Mouse (Mus musculus) midbrain, embryonic 16.5 days (tissue): ENCODE measurements around the gene Prdm8. TPM values are rescaled to one million over a fixed set of nuclear protein-coding genes. Genes with fewer than 3 reads are reported as not detected.

ENCODE experiments used
- ATAC-seq: fragments of 200-750 bp; cut with Nextera tagmentation; 2 replicates; pipeline ENCODE4 v1.8.0; 2017; ENCODE audit warnings: moderate TSS enrichment
- H3K27ac ChIP-seq: fragments of 300-500 bp; sonication (generic); 2 replicates; pipeline ENCODE4 v1.5.1; 2014; ENCODE audit warnings: mild to moderate bottlenecking, low read length, mixed read lengths
- H3K27me3 ChIP-seq: fragments of 300-500 bp; sonication (generic); 2 replicates; pipeline ENCODE4 v1.6.1; 2014; ENCODE audit warnings: low read depth, low read length, mixed read lengths; ENCODE audit not compliant: control insufficient read depth, insufficient read depth
- H3K36me3 ChIP-seq: fragments of 300-500 bp; sonication (generic); 2 replicates; pipeline ENCODE4 v1.6.1; 2014; ENCODE audit warnings: mild to moderate bottlenecking, low read length, moderate library complexity, mixed read lengths; ENCODE audit not compliant: control insufficient read depth, insufficient read depth
- H3K4me1 ChIP-seq: fragments of 300-500 bp; sonication (generic); 2 replicates; pipeline ENCODE4 v1.6.1; 2014; ENCODE audit warnings: mild to moderate bottlenecking, low read length, mixed read lengths; ENCODE audit not compliant: control insufficient read depth, insufficient read depth
- H3K4me2 ChIP-seq: fragments of 300-500 bp; sonication (generic); 2 replicates; pipeline ENCODE4 v1.6.1; 2014; ENCODE audit warnings: mild to moderate bottlenecking, low read length, mixed read lengths
- H3K4me3 ChIP-seq: fragments of 300-500 bp; sonication (generic); 2 replicates; pipeline ENCODE4 v1.5.1; 2014; ENCODE audit warnings: low read depth, mild to moderate bottlenecking, low read length, moderate library complexity, mixed read lengths
- H3K9ac ChIP-seq: fragments of 300-500 bp; sonication (generic); 2 replicates; pipeline ENCODE4 v1.6.1; 2014; ENCODE audit warnings: low read depth, low read length, mixed read lengths
- H3K9me3 ChIP-seq: fragments of 300-500 bp; sonication (generic); replicated peaks from 2 replicates; pipeline ENCODE4 v1.6.1; 2014; ENCODE audit warnings: mild to moderate bottlenecking, low read length, mixed read lengths; ENCODE audit not compliant: control insufficient read depth, poor library complexity, severe bottlenecking
- WGBS: fragments of 180-500 bp; shearing (Covaris S2); extraction: QIAGEN DNeasy Blood & Tissue Kit; methylation state at CpG from one replicate; pipeline ENCODE4 v1.1.7; 2014; 5-methylcytosine and 5-hydroxymethylcytosine counted together
- polyA plus RNA-seq: library from polyadenylated mRNA; unstranded; fragments of >200 nt; fragmentation: Nextera tagmentation; extraction: Ambion mirVana; gene quantifications from 2 replicates; pipeline ENCODE4 v1.2.1, GENCODE M21; 2015

The Prdm8 gene
- polyA plus RNA-seq, 1 experiment from 2014 or later, result 1.5 TPM

GRCm38 (mm10) chr5:98183031-98183595 lies 16.1 kb downstream of the Prdm8 start:
- 3% methylated on average over 14 of the region's 14 CpGs for WGBS
- Histone ChIP-seq H3K9ac (peak overlapping the region; percentile 38; the same call in 1 of the 2 replicates), H3K27ac (no peak overlapping the region), H3K4me2 (peak overlapping the region; percentile 72), H3K36me3 (no peaks in the 10 kb centered on the region), H3K4me3 (peak overlapping the region; percentile 45), H3K4me1 (peaks cover 36% of the 10 kb centered on the region), H3K27me3 (peaks cover 19% of the 10 kb centered on the region), H3K9me3 (no peaks in the 10 kb centered on the region)
- no peak for ATAC-seq

- no peaks in the 10 kb centered on the region for H3K36me3 ChIP-seq
- H3K9ac ChIP-seq, result no peak overlapping the region
- ATAC-seq, result no peak
- 6% methylated on average over 17 of the region's 17 CpGs for WGBS
- H3K9me3 ChIP-seq, result no peaks in the 10 kb centered on the region
- peaks cover 40% of the 10 kb centered on the region for H3K4me1 ChIP-seq
- H3K4me3 ChIP-seq, result peak overlapping the region; percentile 8
- peaks cover 21% of the 10 kb centered on the region for H3K27me3 ChIP-seq
- no peak overlapping the region for H3K27ac ChIP-seq
- H3K4me2 ChIP-seq, result peak overlapping the region; percentile 87; the same call in 1 of the 2 replicates
Observed at GRCm38 (mm10) chr5:98184281-98184910, 17.4 kb downstream of the Prdm8 start.

GRCm38 (mm10) chr5:98184971-98185805 lies 18.2 kb downstream of the Prdm8 start:
- peak overlapping the region; percentile 32; the same call in 1 of the 2 replicates for H3K27ac ChIP-seq
- H3K4me3 ChIP-seq, result peak overlapping the region; percentile 53
- H3K9me3 ChIP-seq, result no peaks in the 10 kb centered on the region
- ATAC-seq, result peak; percentile 57
- peak overlapping the region; percentile 58 for H3K9ac ChIP-seq
- peaks cover 35% of the 10 kb centered on the region for H3K4me1 ChIP-seq
- peaks cover 26% of the 10 kb centered on the region for H3K27me3 ChIP-seq
- H3K4me2 ChIP-seq, result peak overlapping the region; percentile 87
- H3K36me3 ChIP-seq, result no peaks in the 10 kb centered on the region
- WGBS, result under 1% methylated on average over 78 of the region's 89 CpGs

GRCm38 (mm10) chr5:98185806-98186751 lies 19.1 kb downstream of the Prdm8 start:
- H3K4me3 ChIP-seq, result peak overlapping the region; percentile 53
- H3K4me2 ChIP-seq, result peak overlapping the region; percentile 87
- under 1% methylated on average over 71 of the region's 106 CpGs for WGBS
- no peaks in the 10 kb centered on the region for H3K36me3 ChIP-seq
- ATAC-seq, result peak; percentile 40
- peaks cover 26% of the 10 kb centered on the region for H3K4me1 ChIP-seq
- peak overlapping the region; percentile 32 for H3K27ac ChIP-seq
- peaks cover 35% of the 10 kb centered on the region for H3K27me3 ChIP-seq
- H3K9ac ChIP-seq, result peak overlapping the region; percentile 58
- no peaks in the 10 kb centered on the region for H3K9me3 ChIP-seq

GRCm38 (mm10) chr5:98189181-98190180 lies 22.5 kb downstream of the Prdm8 start:
- Histone ChIP-seq H3K27ac (no peak overlapping the region), H3K36me3 (no peaks in the 10 kb centered on the region), H3K9me3 (no peaks in the 10 kb centered on the region), H3K9ac (no peak overlapping the region), H3K27me3 (peaks cover 34% of the 10 kb centered on the region), H3K4me3 (no peak overlapping the region), H3K4me1 (peaks cover 14% of the 10 kb centered on the region), H3K4me2 (peak overlapping the region; percentile 29)
- no peak for ATAC-seq
- 2% methylated on average over 31 of the region's 31 CpGs for WGBS

- no peak overlapping the region for H3K4me3 ChIP-seq
- H3K36me3 ChIP-seq, result no peaks in the 10 kb centered on the region
- no peak overlapping the region for H3K9ac ChIP-seq
- H3K27me3 ChIP-seq, result peaks cover 33% of the 10 kb centered on the region
- peaks cover 7% of the 10 kb centered on the region for H3K4me1 ChIP-seq
- WGBS, result 31% methylated on average over 4 of the region's 4 CpGs
- ATAC-seq, result no peak
- H3K27ac ChIP-seq, result no peak overlapping the region
- H3K4me2 ChIP-seq, result no peak overlapping the region
- H3K9me3 ChIP-seq, result no peaks in the 10 kb centered on the region
Observed at GRCm38 (mm10) chr5:98192295-98192983, 25.4 kb downstream of the Prdm8 start.

- H3K27ac ChIP-seq, result no peak overlapping the region
- no peak overlapping the region for H3K9ac ChIP-seq
- H3K4me1 ChIP-seq, result no peaks in the 10 kb centered on the region; the same call in 1 of the 2 replicates
- H3K4me3 ChIP-seq, result no peak overlapping the region
- ATAC-seq, result no peak
- H3K9me3 ChIP-seq, result no peaks in the 10 kb centered on the region
- no peak overlapping the region for H3K4me2 ChIP-seq
- H3K36me3 ChIP-seq, result no peaks in the 10 kb centered on the region
- 100% methylated on average over 1 of the region's 1 CpGs for WGBS
- H3K27me3 ChIP-seq, result peaks cover 14% of the 10 kb centered on the region
Observed at GRCm38 (mm10) chr5:98194959-98195358, 28.0 kb downstream of the Prdm8 start.
